Mouse (Mus musculus) liver, postnatal 0 days (tissue): ENCODE results near the gene Tradd.

Experiments used
- CTCF ChIP-seq: sonication (generic); IDR thresholded peaks from 2 replicates; pipeline ENCODE4 v1.5.1; 2016; ENCODE audit warnings: antibody characterized with exemption, low read depth
- EP300 ChIP-seq: IDR thresholded peaks from 2 replicates; pipeline ENCODE4 v1.6.1; 2016; ENCODE audit warnings: antibody characterized with exemption, low read depth, mild to moderate bottlenecking

DNA sequence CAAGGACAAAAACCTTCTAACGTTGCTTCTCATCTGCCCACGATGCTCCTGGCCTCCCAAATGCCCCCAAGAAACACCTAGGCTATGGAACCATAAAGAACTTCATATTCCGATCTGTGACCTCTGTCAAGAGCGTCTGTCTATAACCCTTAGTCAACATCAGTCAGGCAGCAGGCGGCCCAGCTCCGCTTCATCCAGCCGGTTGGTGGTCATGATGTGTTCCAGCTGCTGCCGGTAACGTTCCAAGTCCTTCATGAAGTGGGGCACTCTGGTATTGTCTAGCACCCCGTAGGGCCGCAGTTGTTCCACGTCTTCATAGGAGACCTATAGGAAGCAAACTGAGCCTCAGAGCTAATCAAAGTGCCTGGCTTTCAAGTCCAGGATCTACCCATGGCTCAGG is 17.4 kb upstream of the Tradd start:
- TF ChIP-seq CTCF (no peak), EP300 (no peak)
